Mouse (Mus musculus) erythroblast, embryonic 14.5 days (primary cell): Measurements from ENCODE around the gene Pycard.

Source experiments
- GATA1 ChIP-seq: IDR thresholded peaks from 2 replicates; pipeline ENCODE4 v1.6.1; 2012; ENCODE audit warnings: low read length, inconsistent platforms, mixed read lengths
- TAL1 ChIP-seq: IDR thresholded peaks from 3 replicates; pipeline ENCODE4 v1.6.1; 2012; ENCODE audit warnings: low read length, inconsistent platforms, mixed read lengths

GRCm38 (mm10) chr7:128003688-128004087, 10.0 kb upstream of the Pycard start, which contains the start of gene Trim72:
- TF ChIP-seq GATA1: no peak
- no peak for TF ChIP-seq TAL1
